Comparison of ENCODE assay signal across 15 mouse cellular contexts in the genomic region with DNA sequence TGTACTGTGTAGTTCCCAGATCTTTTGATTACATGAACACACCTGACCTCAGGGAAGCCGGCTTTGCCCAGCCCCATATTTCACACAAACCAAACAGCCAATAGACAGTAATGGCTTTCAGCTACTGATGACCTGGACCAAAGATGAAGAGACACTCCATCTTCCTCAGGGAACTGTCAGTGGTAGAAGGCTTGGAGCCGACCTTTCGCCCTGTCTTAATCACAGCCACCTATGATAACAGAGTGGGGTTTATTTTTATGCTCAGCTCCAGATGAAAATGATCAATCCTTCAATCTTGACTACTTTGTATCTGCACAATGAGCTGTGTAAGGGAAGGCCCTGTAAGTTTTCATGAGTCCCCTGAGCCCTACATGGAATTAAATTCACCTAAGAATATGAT.
A peak's percentile ranks its signal among the peaks of the same experiment; 100 is the strongest.
DNase-seq lines count a peak whose midpoint lies in the region; ATAC-seq and TF ChIP-seq lines count a peak whose summit lies in the region.
"Had no signal": no experiment of that assay in that cellular context is flagged by ENCODE, and none has a peak within 500 bp of the region (broad histone marks: within the 10 kb centered on the region; RNA-seq: fewer than 3 reads in every experiment).

No protein-coding gene starts in this region.

- no peak overlapping the region for H3K4me3 ChIP-seq in heart, embryonic 15.5 days
- no peak overlapping the region for H3K4me3 ChIP-seq in kidney, adult 2 months (ENCODE audit: insufficient read depth, low read depth, low read length)
- no peak overlapping the region for H3K4me3 ChIP-seq in neural tube, embryonic 15.5 days (replicated peaks)
- H3K4me3 ChIP-seq in lung, adult 2 months (replicated peaks; ENCODE audit: extremely low read depth, low read depth, low read length) = no peak overlapping the region
- H3K4me3 ChIP-seq: embryonic facial prominence, embryonic 15.5 days; erythroblast, embryonic 14.5 days; forebrain, embryonic 10.5 days; gastrocnemius, adult 2 months; hindbrain, embryonic 12.5 days; intestine, embryonic 15.5 days had no signal

- H3K27ac ChIP-seq in heart, embryonic 15.5 days = peak overlapping the region; percentile 85; the same call in 1 of the 2 replicates
- H3K27ac ChIP-seq in kidney, adult 2 months (ENCODE audit: insufficient read depth, low read depth, low read length) = peak overlapping the region; percentile 31
- H3K27ac ChIP-seq in neural tube, embryonic 15.5 days (replicated peaks) = 0 out of 2 replicates have a peak overlapping the region, but pooled peaks have one; percentile 23
- H3K27ac ChIP-seq: embryonic facial prominence, embryonic 15.5 days; hindbrain, embryonic 12.5 days had no signal

- H3K4me1 ChIP-seq in heart, embryonic 15.5 days (replicated peaks) = peaks cover 82% of the 10 kb centered on the region
- peaks cover 49% of the 10 kb centered on the region for H3K4me1 ChIP-seq in kidney, adult 2 months (ENCODE audit: control insufficient read depth, insufficient read depth, low read length)
- H3K4me1 ChIP-seq in neural tube, embryonic 15.5 days = peaks cover 47% of the 10 kb centered on the region
- H3K4me1 ChIP-seq in lung, adult 2 months (ENCODE audit: control insufficient read depth, insufficient read depth, low read length) = peaks cover 6% of the 10 kb centered on the region
- H3K4me1 ChIP-seq: embryonic facial prominence, embryonic 15.5 days had no signal

- TF ChIP-seq POLR2A in kidney, adult 2 months (IDR thresholded peaks at IDR 0.05; ENCODE audit: low read depth, low read length) = no peak
- no peak for TF ChIP-seq POLR2A in lung, adult 2 months (IDR thresholded peaks at IDR 0.05; ENCODE audit: borderline replicate concordance, extremely low read depth, low read depth, low read length)

- no peaks in the 10 kb centered on the region for H3K27me3 ChIP-seq in heart, embryonic 15.5 days
- H3K27me3 ChIP-seq in kidney, adult 2 months (replicated peaks; ENCODE audit: control insufficient read depth, insufficient read depth, low read length) = no peaks in the 10 kb centered on the region
- no peaks in the 10 kb centered on the region for H3K27me3 ChIP-seq in neural tube, embryonic 15.5 days (replicated peaks)
- H3K27me3 ChIP-seq: embryonic facial prominence, embryonic 15.5 days; hindbrain, embryonic 12.5 days; intestine, embryonic 15.5 days had no signal

- DNase-seq in heart, adult 18-20 months = no peak
- no peak for DNase-seq in kidney, adult 2 months
- no peak for DNase-seq in kidney, adult 11 months
- DNase-seq in embryo, embryonic 11 days = peak; percentile 56
- DNase-seq in lung, adult 2 months = no peak
- DNase-seq: gastrocnemius, postnatal 25 days had no signal

- 63% methylated on average over 3 of the region's 3 CpGs for WGBS in heart, embryonic 15.5 days
- 70% methylated on average over 3 of the region's 3 CpGs for WGBS in kidney, adult 2 months
- 69% methylated on average over 3 of the region's 3 CpGs for WGBS in neural tube, embryonic 15.5 days
- WGBS in lung, adult 2 months = 79% methylated on average over 3 of the region's 3 CpGs

- no peak for ATAC-seq in heart, embryonic 15.5 days (replicated peaks; ENCODE audit: insufficient number of reproducible peaks, insufficient read depth, low FRiP score, low read depth)
- ATAC-seq in neural tube, embryonic 15.5 days (ENCODE audit: low FRiP score) = no peak
- ATAC-seq: forebrain, embryonic 14.5 days had no signal

- H3K9ac ChIP-seq in heart, embryonic 15.5 days = no peak overlapping the region
- H3K9ac ChIP-seq in neural tube, embryonic 15.5 days (replicated peaks) = no peak overlapping the region
- H3K9ac ChIP-seq: embryonic facial prominence, embryonic 15.5 days; hindbrain, embryonic 12.5 days; intestine, embryonic 15.5 days had no signal

- TF ChIP-seq CTCF in kidney, adult 2 months (conservative IDR thresholded peaks at IDR 0.05; ENCODE audit: insufficient read depth, insufficient read length, low read depth, low read length) = no peak
- TF ChIP-seq CTCF in lung, adult 2 months (IDR thresholded peaks at IDR 0.05; ENCODE audit: insufficient read depth, low read length) = no peak

- H3K9me3 ChIP-seq in heart, embryonic 15.5 days (replicated peaks) = no peaks in the 10 kb centered on the region
- no peaks in the 10 kb centered on the region for H3K9me3 ChIP-seq in neural tube, embryonic 15.5 days (replicated peaks)
- H3K9me3 ChIP-seq: embryonic facial prominence, embryonic 15.5 days; forebrain, embryonic 10.5 days; hindbrain, embryonic 12.5 days; intestine, embryonic 15.5 days had no signal

- H3K4me2 ChIP-seq in heart, embryonic 15.5 days = no peak overlapping the region
- no peak overlapping the region for H3K4me2 ChIP-seq in neural tube, embryonic 15.5 days
- H3K4me2 ChIP-seq: embryonic facial prominence, embryonic 15.5 days; hindbrain, embryonic 12.5 days; intestine, embryonic 15.5 days had no signal

- H3K36me3 ChIP-seq in heart, embryonic 15.5 days = no peaks in the 10 kb centered on the region
- no peaks in the 10 kb centered on the region for H3K36me3 ChIP-seq in kidney, adult 2 months (ENCODE audit: control insufficient read depth, insufficient read depth, low read length)
- no peaks in the 10 kb centered on the region for H3K36me3 ChIP-seq in neural tube, embryonic 15.5 days
- H3K36me3 ChIP-seq: embryonic facial prominence, embryonic 15.5 days; hindbrain, embryonic 12.5 days; intestine, embryonic 15.5 days had no signal

Comparison
In these comparisons a context has a peak if more than half of its experiments do, and no peak if none do; other contexts are left out.
1. H3K27ac ChIP-seq: peak in every context shown above with its lines; median percentile 85 in heart, embryonic 15.5 days; 31 in kidney, adult 2 months; 23 in neural tube, embryonic 15.5 days.